Mouse (Mus musculus): ENCODE results near the gene Agpat3.

GRCm38 (mm10) chr10:78347486-78347885 is 4.8 kb downstream of the Agpat3 start:
- TF ChIP-seq CTCF (IDR thresholded peaks at IDR 0.05; ENCODE audit: extremely low read depth, insufficient read length, insufficient replicate concordance, low read depth, low read length) = no peak
- TF ChIP-seq POLR2A (IDR thresholded peaks at IDR 0.05; ENCODE audit: low read depth, low read length) = no peak

Measured in small intestine, adult 2 months (tissue).